Mouse (Mus musculus): ENCODE results near the gene Pip4k2a. TPM values are rescaled to one million over a fixed set of nuclear protein-coding genes. Genes with fewer than 3 reads are reported as not detected.
"Not testable (repeated sequence)": the region's sequence is repeated elsewhere in the genome, so short reads cannot be mapped to it uniquely, and the experiment has no call there.

The Pip4k2a gene
- 69.7 and 73.9 TPM in 2 replicates for total RNA-seq (2017)

GRCm38 (mm10) chr2:18998054-18998478 is at the start of gene Pip4k2a, which contains the start of gene 4930426L09Rik:
TSS of gene Pip4k2a (minus strand) at chr2:18998126.
TSS of gene 4930426L09Rik (plus strand) at chr2:18998343.
- ATAC-seq (ENCODE audit: extremely low read depth, insufficient number of reproducible peaks, low FRiP score, poor library complexity, severe bottlenecking) = peak; percentile 81

GRCm38 (mm10) chr2:19037907-19038570 is 40.1 kb upstream of the Pip4k2a start:
- ATAC-seq (ENCODE audit: extremely low read depth, insufficient number of reproducible peaks, low FRiP score, poor library complexity, severe bottlenecking) = no peak

GRCm38 (mm10) chr2:19037430-19037829 is 39.5 kb upstream of the Pip4k2a start:
- ATAC-seq (ENCODE audit: extremely low read depth, insufficient number of reproducible peaks, low FRiP score, poor library complexity, severe bottlenecking) = no peak

GRCm38 (mm10) chr2:19024807-19025206 is 26.9 kb upstream of the Pip4k2a start:
- no peak for ATAC-seq (ENCODE audit: extremely low read depth, insufficient number of reproducible peaks, low FRiP score, poor library complexity, severe bottlenecking)

GRCm38 (mm10) chr2:19018034-19018433 is 20.1 kb upstream of the Pip4k2a start:
- no peak for ATAC-seq (ENCODE audit: extremely low read depth, insufficient number of reproducible peaks, low FRiP score, poor library complexity, severe bottlenecking)

GRCm38 (mm10) chr2:19016839-19017238 is 18.9 kb upstream of the Pip4k2a start:
- ATAC-seq (ENCODE audit: extremely low read depth, insufficient number of reproducible peaks, low FRiP score, poor library complexity, severe bottlenecking) = no peak

- no peak for ATAC-seq (ENCODE audit: extremely low read depth, insufficient number of reproducible peaks, low FRiP score, poor library complexity, severe bottlenecking)
These were observed 18.4 kb upstream of the Pip4k2a start for GRCm38 (mm10) chr2:19016348-19016747.

GRCm38 (mm10) chr2:19011443-19011842 is 13.5 kb upstream of the Pip4k2a start:
- ATAC-seq (ENCODE audit: extremely low read depth, insufficient number of reproducible peaks, low FRiP score, poor library complexity, severe bottlenecking) = no peak

- ATAC-seq (ENCODE audit: extremely low read depth, insufficient number of reproducible peaks, low FRiP score, poor library complexity, severe bottlenecking) = not testable (repeated sequence)
These were observed 12.6 kb upstream of the Pip4k2a start for GRCm38 (mm10) chr2:19010541-19010940.

GRCm38 (mm10) chr2:19007580-19007979 is 9.7 kb upstream of the Pip4k2a start:
- no peak for ATAC-seq (ENCODE audit: extremely low read depth, insufficient number of reproducible peaks, low FRiP score, poor library complexity, severe bottlenecking)

- no peak for ATAC-seq (ENCODE audit: extremely low read depth, insufficient number of reproducible peaks, low FRiP score, poor library complexity, severe bottlenecking)
These were observed 8.2 kb upstream of the Pip4k2a start for GRCm38 (mm10) chr2:19006124-19006523.

GRCm38 (mm10) chr2:19004801-19005200 is 6.9 kb upstream of the Pip4k2a start:
- ATAC-seq (ENCODE audit: extremely low read depth, insufficient number of reproducible peaks, low FRiP score, poor library complexity, severe bottlenecking) = peak; percentile 99

- no peak for ATAC-seq (ENCODE audit: extremely low read depth, insufficient number of reproducible peaks, low FRiP score, poor library complexity, severe bottlenecking)
These were observed 1.5 kb upstream of the Pip4k2a start for GRCm38 (mm10) chr2:18999395-18999794.

GRCm38 (mm10) chr2:18997387-18997971 is 447 bp downstream of the Pip4k2a start:
- peak; percentile 24 for ATAC-seq (ENCODE audit: extremely low read depth, insufficient number of reproducible peaks, low FRiP score, poor library complexity, severe bottlenecking)

GRCm38 (mm10) chr2:18996451-18997211 is 1.3 kb downstream of the Pip4k2a start:
- no peak for ATAC-seq (ENCODE audit: extremely low read depth, insufficient number of reproducible peaks, low FRiP score, poor library complexity, severe bottlenecking)

GRCm38 (mm10) chr2:18992512-18993510 is 5.1 kb downstream of the Pip4k2a start:
- ATAC-seq (ENCODE audit: extremely low read depth, insufficient number of reproducible peaks, low FRiP score, poor library complexity, severe bottlenecking) = no peak

- ATAC-seq (ENCODE audit: extremely low read depth, insufficient number of reproducible peaks, low FRiP score, poor library complexity, severe bottlenecking) = peak; percentile 84
These were observed 9.0 kb downstream of the Pip4k2a start for GRCm38 (mm10) chr2:18988885-18989284.

GRCm38 (mm10) chr2:18985506-18985905 is 12.4 kb downstream of the Pip4k2a start:
- no peak for ATAC-seq (ENCODE audit: extremely low read depth, insufficient number of reproducible peaks, low FRiP score, poor library complexity, severe bottlenecking)

Measured in neutrophil, adult 5-6 weeks (primary cell).